Mouse (Mus musculus) frontal cortex, postnatal 25 days (tissue): Measurements from ENCODE around the gene Fkbp11.
"Not testable (repeated sequence)": the region's sequence is repeated elsewhere in the genome, so short reads cannot be mapped to it uniquely, and the experiment has no call there.

ENCODE experiments used
- DNase-seq, 2 experiments: peaks; one replicate each; pipeline ENCODE4 v3.0.0; 2022; ENCODE audit warnings: low spot score in 2 of 2

Gene Fkbp11

DNA sequence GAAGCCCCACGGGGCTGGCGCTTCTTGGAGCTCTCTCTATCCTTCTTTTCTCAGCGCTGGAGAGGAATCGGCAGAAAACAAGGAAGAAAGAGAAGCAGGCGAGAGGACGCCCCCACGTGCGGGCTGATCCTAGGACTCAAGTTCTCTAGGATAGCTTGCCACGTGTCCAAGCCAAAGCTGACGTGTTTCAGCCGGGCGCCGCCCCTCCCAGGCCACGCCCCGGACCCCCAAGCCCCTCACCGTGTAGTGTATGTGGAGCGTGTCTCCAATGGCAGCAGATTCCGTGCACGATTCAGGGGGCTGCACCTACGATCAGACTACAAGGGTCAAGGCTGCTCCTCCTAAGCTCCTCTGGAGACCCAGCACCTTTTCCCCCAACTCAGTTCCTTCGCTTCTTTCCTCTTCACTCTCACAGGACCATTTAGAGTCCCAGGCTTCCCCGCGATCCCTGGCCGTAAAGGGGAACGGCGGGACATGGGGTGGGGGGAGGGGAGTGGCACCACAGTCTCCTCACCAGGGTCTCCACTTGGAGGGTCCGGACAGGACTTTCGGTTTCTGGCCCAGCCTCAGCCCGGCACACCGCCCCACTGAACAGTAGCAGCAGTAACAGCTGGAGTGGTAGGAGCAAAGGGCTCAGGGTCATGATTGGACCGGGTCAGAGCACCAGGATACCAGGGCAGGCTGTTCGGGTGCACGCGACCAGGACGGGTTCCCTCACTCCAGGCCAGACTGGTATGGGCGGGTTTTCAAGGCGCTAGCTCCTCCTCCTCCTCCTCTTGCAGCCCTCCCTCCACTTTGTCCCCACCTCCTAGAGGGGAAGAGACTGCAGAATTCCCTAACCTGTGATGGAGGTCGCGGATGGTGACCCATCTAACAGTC lies at the start of gene Fkbp11:
Gene Fkbp11, minus strand, starts transcription at position 756 of the 879 bp plus-strand sequence.
- no peak for DNase-seq

DNA sequence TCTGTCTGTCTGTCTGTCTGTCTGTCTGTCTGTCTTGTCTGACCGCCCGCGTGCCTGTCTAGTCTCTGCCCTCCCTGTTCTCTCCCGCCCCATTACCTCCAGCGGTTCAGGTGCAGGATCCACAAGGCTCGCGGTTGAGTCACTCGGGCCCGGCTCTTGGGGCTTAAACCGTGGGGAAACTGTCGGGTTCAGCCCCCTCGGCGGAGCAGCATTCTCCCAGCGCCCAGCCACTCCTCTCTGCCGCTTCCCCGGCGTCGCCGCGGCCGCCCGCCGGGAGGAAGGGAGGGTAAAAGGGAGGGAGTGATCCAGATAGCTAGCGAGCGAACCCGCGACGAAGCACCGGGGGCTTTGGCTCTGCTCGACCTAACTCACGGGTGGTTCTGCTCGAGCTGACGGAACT lies 49.8 kb upstream of the Fkbp11 start, which contains the start of gene Wnt10b:
Gene Wnt10b, minus strand, starts transcription at position 389 of the 400 bp plus-strand sequence.
- DNase-seq: no peak

DNA sequence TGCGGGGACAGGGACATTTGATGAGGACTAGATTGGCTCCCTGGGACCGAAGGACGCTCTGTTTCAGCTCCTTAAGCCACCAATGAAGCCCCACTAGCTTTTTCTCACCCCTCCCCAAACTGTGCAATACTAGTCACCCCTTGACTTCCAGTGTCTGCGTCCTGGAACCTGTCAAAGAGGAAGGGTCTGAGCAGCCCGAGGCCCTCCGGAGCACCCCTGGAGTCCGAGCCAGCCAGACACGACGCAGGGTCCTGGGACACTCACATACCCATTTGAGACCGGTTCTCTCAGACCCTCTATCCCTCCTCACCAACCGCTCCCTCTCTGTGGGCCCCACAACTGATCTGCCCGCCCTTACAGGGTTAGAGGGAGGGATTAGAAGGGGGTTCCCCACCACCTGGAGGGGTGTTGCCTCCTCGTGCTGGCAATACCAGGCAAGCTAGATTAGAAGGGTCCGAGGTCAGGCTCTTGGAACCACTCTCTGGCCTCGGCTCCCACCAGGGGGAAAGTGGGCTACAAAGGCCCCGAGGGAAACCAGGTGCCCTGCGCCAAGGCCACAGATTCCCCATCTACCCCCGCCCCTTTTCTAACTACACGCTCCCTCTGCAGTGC lies 49.1 kb upstream of the Fkbp11 start:
- DNase-seq: no peak

DNA sequence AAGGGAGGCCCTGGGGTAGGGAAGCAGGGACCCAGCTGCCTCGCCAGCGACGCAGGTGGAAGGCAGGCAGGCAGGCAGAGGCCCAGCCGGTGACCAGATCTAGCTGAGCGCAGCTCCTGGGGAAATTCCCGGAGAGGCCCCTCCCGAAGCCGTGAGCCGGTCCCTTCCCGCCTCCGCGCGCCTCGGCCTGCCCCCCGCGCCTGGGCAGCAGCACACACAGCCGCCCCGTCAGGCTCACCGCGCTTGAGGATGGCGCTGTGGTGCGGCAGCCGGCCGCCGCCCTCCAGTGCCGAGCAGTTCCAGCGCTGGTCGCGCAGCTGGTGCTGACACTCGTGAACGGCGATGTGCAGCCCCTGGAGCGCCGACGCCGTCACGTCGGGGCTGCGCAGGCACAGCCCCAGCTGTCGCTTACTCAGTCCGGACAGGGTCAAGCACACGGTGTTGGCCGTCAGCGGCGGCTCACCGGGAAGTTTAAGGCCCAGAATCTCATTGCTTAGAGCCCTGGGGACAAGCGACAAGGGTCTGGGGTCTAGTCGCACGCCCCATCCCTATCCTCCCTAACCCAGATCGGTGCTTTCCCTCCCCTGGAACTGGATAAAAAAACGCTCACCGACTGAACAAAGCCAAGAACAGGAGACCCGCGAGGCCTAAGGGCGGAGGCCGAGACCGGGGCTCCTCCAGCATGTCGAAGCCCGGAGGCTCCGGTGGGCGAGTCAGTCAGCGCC lies 48.4 kb upstream of the Fkbp11 start:
- no peak for DNase-seq

DNA sequence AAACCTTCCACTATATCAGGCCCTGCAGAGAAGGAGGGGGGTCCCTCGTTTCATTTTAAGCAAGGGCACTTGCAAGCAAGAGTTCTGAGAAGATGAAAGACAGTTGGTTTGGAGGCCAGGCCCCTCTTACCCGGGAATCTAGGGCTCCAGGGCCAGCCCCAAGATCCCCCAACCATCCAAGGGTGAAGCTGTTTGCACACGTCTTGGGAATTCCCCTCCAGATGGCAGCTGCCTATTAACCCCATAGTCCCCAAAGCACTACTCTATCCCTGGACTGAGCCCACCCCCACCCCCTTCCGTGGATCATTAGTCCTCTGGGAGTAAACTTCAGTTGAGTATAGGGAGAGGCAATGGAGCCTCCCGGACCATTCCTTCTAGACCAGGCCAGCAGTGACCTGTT lies 47.5 kb upstream of the Fkbp11 start:
- DNase-seq: no peak

DNA sequence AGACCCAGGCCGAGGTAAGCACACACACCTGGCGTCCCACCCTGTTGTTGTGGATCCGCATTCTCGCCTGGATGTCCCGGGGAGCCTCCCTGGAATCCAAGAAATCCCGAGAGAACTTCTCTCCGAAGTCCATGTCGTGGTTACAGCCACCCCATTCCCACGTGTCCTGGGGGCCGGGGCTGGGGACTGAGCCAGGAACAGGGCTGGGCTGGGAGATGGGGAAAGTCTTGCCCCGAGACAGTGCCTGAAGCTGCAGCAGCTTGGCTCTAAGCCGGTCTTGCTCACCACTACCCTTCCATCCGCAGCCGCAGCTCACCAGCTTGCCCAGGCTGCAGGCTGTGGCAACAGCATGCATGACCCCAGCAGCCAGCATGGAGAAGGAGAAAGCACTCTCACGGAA lies 46.1 kb upstream of the Fkbp11 start:
- DNase-seq: no peak

DNA sequence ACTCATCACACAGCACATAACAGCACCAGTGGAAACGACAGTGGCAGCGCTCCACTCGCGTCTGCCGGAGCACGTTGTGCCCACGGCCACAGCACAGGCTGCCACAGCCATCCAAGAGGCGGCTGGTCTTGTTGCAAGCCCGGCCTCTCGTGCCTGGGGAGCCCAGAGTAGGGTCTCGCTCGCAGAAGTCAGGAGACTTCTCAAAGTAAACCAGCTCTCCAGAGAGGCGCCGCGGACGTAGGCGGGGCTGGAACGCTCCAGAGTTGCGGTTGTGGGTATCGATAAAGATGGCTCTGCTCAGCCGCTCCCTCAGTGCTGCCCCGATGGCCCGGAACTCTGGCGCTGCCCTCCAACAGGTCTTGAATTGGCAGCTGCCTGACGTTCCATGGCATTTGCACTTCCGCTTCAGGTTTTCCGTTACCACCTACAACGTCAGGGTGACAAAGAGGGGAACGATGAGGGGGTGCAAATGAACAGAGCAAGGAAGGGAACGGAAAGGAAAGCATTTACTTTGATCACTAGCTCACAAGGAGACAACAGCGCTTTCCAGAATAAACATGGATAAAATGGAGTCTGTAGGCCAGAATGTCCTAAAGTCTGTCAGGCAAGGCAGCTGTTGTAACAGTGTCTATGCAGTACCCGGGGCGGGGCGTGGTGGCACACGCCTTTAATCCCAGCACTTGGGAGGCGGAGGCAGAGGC lies 44.7 kb upstream of the Fkbp11 start:
- no peak for DNase-seq

DNA sequence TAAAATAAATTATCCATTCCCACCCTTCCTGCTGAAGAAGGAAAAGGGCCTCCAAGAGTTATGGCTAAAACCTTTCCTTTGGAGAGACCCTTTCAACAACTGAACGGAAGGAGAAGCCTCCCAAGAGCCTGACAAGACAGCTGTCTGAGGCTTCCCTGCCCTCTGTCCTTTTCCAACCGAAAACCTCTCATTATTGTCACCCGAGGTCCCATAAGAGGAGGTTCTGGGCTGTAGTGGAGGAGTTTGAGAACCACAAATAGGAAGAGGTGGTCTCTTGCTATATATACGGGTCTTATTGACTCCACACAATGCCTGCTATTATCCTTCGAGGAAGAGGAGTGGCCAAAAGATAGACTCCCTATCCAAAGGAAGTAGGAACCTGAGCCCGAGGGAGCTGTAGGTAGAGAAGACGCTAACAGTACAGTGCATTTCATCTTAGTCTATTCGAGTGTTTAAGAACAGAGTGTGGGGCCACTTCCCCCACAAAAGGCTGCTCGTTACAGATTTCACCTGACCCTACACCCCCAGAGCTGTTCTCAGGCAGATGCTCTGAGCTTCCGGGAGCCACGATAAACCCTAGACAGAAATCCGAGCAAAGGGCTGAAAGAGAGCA lies 43.9 kb upstream of the Fkbp11 start:
- DNase-seq: no peak

DNA sequence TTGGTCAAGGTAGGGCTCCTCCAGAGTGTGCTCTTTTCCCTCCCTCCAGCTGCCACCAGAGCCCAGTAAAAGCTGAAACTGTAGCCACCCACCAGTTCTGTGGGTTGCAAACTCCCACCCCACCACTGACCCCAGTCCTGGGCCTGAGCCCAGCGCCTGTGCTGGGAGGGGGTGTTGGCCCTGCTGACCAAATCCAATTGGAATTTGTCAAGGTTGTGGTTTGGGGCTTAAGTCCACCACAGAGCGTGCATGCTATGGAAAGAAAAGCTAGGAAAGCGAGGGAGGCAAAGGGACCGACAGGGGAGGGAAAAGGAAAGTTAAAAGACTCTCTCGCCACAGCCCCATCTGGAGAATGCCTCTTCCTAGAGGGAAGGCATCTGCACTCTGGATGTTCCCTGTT lies 40.3 kb upstream of the Fkbp11 start:
- DNase-seq: no peak

DNA sequence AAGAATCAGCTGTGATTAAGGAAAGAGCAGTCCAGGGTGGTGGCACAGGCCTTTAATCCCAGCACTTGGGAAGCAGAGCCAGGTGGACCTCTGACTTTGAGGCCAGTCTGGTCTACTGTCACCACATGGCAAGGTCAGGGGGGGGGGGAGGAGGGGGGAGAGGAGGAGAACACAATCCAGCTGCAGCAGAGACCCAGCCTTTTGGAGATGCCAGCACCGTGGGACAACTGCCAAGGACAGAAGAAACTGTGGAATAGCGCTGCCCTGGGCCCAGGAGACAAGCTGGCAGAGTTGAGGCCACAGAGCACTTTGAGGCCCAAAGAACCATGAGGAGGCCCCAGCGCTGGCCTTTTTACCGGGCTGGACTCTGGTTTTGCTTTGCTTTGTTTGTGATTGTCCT lies 37.9 kb upstream of the Fkbp11 start:
- DNase-seq: no peak

DNA sequence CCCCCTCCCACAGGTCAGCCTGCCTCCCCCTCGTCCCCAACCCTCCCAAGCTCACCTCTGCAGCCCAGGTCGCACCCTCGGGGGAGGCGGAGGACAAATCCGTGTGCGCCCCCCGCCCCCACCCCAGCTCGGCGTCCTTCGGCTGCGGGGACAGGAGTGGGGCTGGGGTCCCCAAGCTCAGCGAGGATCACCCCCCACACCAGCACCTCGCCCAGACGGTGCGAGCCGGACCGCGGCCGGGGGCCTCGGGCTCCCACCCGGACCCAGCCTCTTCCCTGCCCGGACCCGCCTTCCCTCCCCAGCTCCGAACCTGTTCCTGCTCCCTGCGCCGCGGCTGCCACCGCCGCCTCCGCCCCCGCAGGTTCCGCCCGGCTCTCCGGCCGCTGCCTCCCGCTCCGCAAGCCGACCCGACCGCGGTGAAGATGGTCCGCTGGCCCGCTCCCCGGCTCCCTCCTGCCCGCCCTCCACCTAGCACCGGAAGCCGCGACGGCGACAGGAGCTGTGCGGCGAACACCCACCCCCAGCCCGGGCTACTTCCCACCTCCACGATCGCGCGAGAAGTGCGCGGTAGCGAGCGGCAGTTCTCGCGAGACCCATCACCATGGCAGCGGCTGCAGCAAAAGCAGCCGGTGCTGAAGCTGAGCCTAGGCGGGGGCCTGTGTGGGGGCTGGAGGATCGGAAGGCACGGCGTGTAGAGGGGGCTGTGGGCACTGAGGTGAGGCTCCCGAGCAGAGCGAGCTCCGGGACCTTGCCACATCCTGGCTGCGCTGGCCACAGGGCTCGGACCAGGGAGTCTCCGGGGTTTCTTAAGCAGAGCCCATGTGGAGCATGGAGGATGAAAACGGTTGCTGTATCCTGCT lies 34.9 kb upstream of the Fkbp11 start, which contains the start of gene Arf3:
Gene Arf3, minus strand, starts transcription at position 545 of the 860 bp plus-strand sequence.
- DNase-seq: peak; percentile 94 to 96

DNA sequence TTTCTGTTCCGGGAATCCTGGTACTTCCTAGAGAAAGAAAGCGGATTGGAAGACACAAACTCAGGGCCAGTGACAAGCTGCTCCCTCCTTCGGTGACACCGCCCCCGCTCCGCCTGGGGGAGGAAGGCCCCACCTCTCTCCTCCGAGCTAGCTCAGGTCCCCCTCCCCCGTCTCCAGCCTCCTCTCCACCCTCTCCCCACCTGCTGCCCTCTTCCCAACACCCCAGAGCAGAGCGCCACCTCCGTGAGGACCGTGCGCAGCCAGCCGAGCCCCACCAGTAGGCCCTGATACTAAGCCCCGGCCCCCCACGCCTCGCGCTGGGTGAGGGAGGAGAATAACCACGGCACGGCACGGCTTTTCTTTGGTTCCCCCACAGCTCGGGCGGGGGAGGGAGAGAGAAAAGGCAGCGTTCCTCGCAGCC lies 34.2 kb upstream of the Fkbp11 start:
- DNase-seq: peak; percentile 45 to 50

DNA sequence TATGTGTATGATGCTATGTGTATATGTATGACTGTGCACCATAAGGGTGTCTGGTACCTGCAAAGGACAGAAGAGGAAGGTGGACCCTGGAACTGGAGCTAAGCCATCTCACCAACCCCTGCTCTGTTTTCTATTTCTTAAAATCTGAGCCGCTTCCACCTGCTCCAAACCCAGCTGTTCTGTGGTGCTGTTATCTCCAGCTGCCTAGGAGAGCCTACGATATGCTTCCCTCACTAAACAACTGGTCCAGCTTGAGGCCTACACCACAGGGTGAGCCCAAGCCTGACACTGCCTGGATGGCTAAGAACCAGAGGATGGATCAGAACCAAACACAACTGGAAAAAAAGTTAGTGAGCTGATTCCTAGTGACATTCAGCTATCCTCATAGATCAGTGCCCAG lies 26.1 kb upstream of the Fkbp11 start:
- no peak for DNase-seq

DNA sequence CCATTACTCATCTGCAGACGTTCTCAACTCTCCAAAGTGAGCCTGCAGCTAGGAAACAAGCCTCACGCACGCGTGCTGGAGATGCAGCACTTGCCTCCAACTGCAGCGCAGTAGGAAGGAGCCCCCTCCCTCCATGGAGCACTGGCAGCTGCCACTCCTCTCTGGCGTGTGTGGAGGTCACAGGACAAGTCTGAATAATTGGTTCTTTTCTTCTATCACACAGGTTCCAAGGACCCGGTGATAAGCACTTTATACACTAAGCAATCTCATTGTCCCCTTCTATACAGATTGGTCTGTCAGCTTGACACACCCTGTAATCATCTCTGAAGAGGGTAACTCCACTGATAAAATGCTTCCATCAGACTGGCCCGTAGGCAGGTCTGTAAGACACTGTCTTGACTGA lies 25.0 kb upstream of the Fkbp11 start:
- no peak for DNase-seq

DNA sequence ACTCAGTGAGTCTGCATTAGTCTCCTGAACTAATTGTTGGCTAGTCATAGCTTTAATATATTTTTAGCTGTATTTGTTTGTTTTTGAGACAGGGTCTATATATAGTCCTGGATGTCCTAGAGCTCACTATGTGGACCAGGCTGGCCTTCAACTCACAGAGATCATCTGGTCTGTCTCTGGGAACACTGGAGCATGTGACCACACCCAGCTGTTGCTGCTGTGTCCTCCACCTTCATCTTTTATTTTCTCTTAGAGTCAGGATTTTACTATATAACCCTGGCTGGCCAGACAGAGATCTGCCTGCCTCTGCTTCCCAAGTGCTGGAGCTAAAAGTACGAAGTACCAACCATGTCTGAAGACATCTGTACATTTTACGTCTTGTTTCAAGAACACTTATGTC lies 21.1 kb upstream of the Fkbp11 start:
- no peak for DNase-seq

DNA sequence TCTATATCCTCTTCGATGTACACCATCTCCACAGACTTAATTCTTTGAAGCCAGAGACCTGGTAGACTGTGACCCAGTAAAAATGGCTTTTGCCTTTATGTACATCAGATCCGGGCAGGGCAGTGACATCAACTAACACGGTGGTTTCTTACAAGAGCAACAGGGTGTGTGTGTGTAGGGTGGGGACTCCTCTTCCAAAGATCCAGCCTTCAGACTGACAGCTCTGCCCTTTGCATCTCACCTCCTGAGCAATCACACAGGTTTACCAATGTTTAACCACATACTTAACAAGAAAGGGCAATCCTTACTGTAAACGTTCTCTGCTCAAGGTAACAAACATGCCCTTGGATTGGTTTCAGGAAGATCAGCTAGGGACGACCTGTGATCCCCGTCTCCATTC lies 19.3 kb upstream of the Fkbp11 start:
- no peak for DNase-seq

DNA sequence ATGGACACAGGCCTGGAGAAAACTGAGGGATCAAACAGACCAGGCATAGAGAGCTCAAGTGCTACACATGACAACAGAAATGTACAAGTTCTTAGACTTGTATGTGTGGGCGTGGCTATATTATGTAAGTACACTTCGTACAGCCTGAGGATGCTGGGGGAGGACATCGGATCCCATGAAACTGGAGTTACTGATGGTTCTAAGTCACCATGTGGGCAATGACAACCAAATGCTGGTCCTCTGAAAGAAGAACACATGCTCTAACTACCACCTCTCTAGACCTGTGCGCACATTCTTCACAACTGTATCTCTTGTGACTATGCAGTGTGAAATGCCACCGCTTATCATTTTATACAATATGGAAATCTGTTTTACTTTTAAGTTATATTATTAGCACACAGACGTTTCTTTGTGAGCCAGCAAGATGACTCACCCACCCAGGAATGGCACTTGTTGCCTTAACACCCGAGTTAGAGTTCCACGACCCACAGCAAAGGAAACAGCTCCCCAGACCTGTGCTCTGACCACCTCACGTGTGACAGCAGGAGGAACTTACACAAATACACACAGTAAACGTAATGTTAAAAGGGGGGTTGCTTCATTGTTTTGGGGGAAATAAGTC lies 18.5 kb upstream of the Fkbp11 start:
- DNase-seq: no peak

DNA sequence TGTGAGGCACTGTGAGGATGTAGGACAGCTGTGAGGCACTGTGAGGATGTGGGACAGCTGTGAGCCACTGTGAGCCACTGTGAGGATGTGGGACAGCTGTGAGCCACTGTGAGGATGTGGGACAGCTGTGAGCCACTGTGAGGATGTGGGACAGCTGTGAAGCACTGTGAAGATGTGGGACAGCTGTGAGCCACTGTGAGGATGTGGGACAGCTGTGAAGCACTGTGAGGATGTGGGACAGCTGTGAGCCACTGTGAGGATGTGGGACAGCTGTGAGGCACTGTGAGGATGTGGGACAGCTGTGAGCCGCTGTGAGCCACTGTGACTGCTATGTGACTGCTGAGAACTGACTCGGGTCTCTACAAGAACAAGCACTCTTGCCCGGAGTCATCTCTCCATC lies 15.9 kb upstream of the Fkbp11 start:
- not testable (repeated sequence) for DNase-seq

DNA sequence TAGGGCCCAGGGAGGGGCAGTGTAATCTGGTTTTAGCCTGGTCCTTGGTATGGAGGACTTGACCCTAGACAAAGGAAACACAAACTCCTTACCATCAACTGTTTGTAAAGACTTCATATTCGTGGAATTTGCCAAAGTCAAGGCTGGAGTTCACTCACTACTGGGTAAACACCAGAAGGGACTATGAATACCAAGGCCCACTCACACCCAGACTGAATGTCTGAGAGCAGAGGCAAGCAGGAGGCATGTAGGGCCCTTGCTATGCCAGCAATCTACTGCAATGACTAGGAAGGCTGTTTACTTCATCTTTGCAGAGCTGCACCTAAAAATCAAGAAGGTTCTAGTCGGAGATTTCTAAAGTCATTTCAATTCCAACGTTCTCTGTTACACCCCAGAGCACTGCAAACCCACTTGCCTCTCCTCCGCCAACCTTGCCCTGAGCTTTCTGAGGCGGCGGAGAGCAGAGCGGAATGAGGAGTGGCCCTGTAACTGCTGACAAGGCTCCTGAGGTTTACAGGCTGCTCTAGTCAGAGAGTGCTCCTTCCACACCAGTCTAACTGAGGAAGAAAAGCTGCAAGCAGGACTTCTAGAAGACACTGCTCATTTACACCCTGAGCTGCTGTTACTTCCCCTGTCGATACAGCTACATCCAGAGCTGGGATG lies 14.9 kb upstream of the Fkbp11 start:
- no peak for DNase-seq
